Mouse (Mus musculus): ENCODE measurements around the gene Dnajb12. TPM values are rescaled to one million over a fixed set of nuclear protein-coding genes. Genes with fewer than 3 reads are reported as not detected.

The Dnajb12 gene
- total RNA-seq, 1 experiment from 2014 or later = 24.3 TPM

DNA sequence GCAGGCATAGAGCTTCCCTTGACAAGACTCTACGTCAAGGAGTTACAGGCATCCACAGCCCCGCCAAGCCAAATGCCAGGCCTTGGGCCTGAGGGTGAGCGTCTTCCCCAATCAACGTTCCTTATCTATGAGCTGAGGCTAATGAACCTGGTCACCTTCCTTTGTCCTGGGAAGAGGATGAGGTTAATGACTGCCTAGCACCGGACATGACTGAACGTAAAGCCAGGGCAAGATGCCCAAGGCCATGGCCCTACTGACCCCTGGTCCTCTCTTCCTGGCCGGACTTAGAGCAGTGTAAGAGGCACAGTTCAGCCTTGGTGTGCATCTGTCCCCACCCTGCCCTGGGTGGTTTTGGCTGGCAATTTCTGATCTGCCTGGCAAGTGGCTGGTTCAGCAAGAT is 49.8 kb downstream of the Dnajb12 start:
- ATAC-seq (replicated peaks in 1 of 2; ENCODE audit: insufficient read depth in 1 of 2, low FRiP score in 2 of 2, low TSS enrichment in 1 of 2, low read depth in 1 of 2, poor library complexity in 2 of 2, severe bottlenecking in 2 of 2) = no peak

DNA sequence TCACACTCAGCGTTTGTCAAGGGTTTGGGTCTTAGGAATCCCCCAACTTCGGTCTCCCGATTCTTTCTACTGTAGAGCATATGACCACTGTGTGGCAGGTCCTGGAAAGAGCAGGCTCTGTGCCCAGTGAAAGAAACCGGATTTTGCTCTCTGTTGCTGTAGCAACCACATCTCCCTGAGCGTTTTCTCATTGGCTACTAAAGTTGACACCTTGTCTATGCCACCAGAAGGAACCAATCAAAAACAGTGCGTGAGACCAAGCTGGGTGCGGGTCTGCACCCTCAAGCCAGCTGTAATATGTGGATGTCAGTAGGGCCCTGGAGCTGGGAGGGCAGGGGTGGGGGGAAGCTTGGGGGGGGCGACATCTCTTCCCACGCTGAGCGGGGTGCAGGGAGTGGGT is 51.6 kb downstream of the Dnajb12 start:
- ATAC-seq (replicated peaks in 1 of 2; ENCODE audit: insufficient read depth in 1 of 2, low FRiP score in 2 of 2, low TSS enrichment in 1 of 2, low read depth in 1 of 2, poor library complexity in 2 of 2, severe bottlenecking in 2 of 2) = no peak

DNA sequence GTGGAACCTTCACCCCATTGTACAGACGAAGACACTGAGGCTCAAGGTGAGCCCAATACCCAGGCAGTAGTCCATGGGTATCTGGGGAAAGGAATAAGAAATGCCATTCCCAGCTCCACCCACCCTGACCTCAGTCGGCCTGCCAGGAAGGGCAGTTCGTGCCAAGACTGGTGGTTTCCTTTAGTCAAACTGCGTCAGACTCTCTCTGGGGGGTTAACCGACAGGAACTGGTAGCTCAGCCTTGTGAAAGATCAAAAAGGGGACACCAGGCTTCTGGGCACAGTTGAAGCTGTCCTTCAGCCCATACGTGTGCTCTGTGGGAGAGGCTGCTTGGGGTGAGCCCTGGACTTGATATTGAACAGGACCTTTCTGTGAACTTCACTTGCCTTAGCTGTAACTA is 53.2 kb downstream of the Dnajb12 start:
- peak; percentile 95 for ATAC-seq (replicated peaks in 1 of 2; ENCODE audit: insufficient read depth in 1 of 2, low FRiP score in 2 of 2, low TSS enrichment in 1 of 2, low read depth in 1 of 2, poor library complexity in 2 of 2, severe bottlenecking in 2 of 2)

DNA sequence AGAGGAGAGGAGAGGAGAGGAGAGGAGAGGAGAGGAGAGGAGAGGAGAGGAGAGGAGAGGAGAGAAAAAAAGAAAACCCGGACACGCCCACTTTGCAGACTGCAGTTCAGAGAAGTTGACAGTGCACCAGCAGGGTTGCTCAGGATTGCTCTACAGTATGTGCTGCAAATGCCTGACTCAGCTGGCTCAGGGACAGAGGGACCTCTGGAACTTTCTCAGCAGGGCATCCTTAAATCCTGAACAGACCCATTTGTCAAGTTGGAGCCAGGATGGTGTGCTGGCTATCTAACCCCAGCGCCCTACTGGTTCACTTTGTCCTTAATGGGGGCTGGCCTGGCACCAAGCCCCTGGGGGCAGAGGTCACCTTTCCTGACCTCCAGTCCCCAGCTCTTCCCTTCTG is 54.7 kb downstream of the Dnajb12 start:
- ATAC-seq (replicated peaks in 1 of 2; ENCODE audit: insufficient read depth in 1 of 2, low FRiP score in 2 of 2, low TSS enrichment in 1 of 2, low read depth in 1 of 2, poor library complexity in 2 of 2, severe bottlenecking in 2 of 2) = no peak

DNA sequence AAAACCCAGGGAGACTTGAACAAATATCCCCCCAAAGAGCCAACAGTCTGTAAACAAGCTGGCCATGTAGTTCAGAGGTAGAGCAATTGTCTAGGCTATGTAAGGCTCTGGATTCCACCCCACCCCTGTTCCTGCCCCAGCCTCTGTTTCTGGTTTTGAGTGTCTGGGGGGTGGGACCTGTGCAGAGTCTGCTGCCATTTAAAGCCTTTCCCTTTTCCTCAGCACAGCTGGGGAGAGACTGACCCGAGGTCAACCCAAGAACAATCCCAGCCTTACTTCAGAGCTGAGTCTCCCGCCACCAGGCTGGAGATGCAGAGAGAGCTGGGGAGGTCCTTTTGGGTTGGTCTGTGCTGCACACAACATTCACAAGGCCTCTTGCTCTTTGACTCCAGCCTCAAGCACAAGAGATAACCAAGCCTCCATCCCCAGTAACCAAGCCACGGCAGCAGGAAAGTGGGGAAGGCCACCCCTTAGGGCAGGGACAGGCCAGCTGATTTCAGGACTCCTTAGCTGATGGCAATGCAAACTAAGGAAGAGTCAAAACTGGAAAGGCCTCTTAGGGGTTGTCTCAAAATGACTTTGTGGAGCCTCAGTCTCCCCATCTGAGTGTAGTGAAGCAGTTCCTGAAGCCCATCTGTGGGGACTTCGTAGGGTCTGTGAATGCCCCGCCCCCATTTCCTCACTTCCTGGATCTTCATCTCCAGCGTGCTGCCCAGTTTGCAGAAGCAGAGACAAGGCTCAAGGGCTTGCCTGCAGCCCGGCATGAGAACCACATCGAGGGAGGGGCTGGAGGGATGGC is 56.9 kb downstream of the Dnajb12 start:
- ATAC-seq (replicated peaks in 1 of 2; ENCODE audit: insufficient read depth in 1 of 2, low FRiP score in 2 of 2, low TSS enrichment in 1 of 2, low read depth in 1 of 2, poor library complexity in 2 of 2, severe bottlenecking in 2 of 2) = no peak

DNA sequence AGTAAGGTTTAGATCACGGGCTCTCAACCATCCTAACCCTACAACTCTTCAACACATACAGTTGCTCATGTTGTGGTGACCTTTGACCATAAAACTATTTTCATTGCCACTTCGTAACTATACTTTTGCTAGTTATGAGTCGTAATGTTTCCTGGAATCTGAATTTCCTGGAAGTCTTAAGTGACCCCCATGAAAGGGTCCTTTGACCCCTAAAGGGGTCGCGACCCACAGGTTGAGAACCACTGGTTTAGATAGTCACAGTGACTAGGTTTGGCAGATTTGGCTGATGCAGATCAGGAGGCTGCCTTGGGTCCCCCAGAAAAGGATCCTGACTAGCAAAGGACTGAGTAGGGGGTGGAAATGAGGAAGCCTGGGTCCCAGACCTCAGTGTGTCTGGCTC is 59.3 kb downstream of the Dnajb12 start:
- ATAC-seq (replicated peaks in 1 of 2; ENCODE audit: insufficient read depth in 1 of 2, low FRiP score in 2 of 2, low TSS enrichment in 1 of 2, low read depth in 1 of 2, poor library complexity in 2 of 2, severe bottlenecking in 2 of 2) = no peak

DNA sequence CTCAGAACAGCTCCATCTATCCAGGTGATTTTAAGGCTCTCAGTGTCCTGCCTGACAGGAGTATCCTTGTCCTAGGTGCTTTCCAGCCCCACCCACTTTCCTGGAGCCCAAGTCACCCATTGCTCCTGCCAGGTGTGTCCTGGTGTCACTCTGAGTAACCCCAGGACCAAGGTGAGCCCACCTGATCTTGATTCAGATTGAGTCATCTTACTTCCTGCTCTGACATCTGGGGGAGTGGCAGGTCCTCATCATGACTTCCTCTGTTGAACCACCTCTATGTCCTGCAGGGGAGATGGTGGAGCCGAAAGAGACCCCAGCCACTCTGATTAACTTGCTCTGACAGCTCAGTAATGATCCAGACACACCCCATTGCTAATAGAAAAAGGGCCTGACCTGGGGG is 59.7 kb downstream of the Dnajb12 start:
- ATAC-seq (replicated peaks in 1 of 2; ENCODE audit: insufficient read depth in 1 of 2, low FRiP score in 2 of 2, low TSS enrichment in 1 of 2, low read depth in 1 of 2, poor library complexity in 2 of 2, severe bottlenecking in 2 of 2) = no peak

DNA sequence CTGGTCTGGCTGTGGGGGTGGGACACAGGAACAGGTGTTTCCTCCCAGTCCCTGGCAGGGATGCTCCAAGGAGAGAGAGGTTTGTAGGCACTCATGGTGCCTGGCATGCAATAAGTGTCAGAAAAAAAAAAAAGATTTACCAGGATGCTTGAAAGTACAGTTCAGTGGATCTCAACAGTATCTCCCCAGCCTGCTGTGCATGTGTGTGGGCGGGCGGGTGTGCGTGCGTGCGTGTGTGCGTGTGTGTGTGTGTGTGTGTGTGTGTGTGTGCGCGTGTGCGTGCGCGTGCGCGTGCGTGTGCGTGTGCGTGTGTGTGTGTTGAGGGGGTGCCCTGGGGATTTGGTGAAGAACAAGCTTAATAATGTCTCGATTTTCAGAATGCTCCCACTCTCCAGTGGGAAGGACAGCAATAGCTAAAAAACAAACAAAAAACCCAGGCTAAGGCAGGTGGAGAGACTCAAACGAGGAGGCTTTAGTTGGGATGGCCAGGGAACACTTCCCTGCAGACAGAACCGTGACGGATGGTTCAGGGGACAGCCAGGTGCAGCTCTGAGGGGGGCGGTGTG is 63.0 kb downstream of the Dnajb12 start:
- ATAC-seq (replicated peaks in 1 of 2; ENCODE audit: insufficient read depth in 1 of 2, low FRiP score in 2 of 2, low TSS enrichment in 1 of 2, low read depth in 1 of 2, poor library complexity in 2 of 2, severe bottlenecking in 2 of 2) = no peak

DNA sequence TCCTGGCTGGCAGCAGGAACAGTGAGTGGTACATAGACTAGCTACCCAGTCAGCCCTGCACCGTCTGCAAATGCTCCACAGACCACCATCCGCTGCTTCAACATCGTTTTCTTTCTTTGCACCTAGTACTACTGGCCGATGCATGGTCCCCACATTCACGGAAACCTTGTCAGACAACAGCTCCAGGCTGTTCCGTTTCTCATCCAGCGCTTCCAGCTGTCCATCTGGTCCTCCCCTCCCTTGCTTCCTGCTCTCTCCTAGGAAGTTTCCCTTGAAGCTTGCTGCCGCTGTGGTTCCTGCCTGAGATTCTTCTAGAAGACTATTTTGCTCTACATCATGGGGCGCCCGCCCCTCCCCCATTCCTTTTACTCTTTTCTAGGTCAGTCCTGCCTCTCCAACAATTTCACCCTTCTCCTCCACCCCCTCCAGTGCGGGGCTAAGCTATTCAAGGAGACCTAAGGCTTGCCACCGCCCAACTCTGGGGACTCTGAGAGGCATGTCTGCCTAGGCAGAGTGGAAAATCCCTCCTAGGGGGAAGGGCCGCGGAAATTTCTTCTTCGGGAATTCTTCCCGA is 63.6 kb downstream of the Dnajb12 start:
- ATAC-seq (replicated peaks in 1 of 2; ENCODE audit: insufficient read depth in 1 of 2, low FRiP score in 2 of 2, low TSS enrichment in 1 of 2, low read depth in 1 of 2, poor library complexity in 2 of 2, severe bottlenecking in 2 of 2) = no peak; a peak in 1 of 4 replicates

DNA sequence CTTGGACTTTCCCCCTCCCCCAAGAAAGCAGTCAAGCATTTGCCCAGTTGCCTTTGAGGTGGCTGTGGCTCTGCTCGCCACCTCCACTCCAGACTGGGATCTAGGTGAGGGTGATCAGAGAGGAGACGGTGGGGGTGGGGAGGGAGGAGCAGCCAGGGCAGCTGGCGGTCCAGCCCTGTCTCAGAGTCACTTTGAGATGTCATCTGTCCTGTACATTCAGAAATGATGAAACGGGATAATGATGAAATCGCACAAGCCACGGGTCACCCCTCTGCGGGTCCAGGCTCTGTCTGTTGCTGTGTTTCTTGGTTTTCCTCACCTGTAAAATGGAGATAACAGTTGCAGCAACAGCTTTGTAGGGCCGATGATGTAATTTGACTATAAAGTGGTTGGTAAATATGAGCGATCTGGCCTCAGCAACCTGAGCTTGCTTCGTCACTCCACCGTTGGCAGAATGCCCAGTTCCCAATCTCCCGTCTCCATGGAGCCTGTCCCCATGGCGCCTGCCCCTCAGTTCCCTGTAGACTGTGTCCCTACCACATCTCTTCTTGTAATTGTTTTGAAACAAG is 64.1 kb downstream of the Dnajb12 start:
- ATAC-seq (replicated peaks in 1 of 2; ENCODE audit: insufficient read depth in 1 of 2, low FRiP score in 2 of 2, low TSS enrichment in 1 of 2, low read depth in 1 of 2, poor library complexity in 2 of 2, severe bottlenecking in 2 of 2) = peak; percentile 62 to 82

DNA sequence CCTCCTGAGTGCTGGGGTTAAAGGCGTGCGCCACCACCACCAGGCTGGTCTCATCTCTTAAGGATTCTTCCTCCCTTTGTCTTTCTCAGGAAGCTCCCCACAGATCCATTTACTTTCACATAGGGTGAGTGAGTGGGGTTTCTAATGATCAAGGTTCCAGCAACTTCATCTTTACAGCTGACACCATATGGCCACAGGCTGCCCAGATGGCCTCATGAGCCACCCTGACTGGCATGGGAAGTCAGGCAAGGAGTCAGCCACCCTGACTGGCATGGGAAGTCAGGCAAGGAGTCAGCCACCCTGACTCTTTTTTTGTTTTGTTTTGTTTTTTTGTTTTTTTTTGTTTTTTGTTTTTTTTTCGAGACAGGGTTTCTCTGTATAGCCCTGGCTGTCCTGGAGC is 66.1 kb downstream of the Dnajb12 start:
- no peak for ATAC-seq (replicated peaks in 1 of 2; ENCODE audit: insufficient read depth in 1 of 2, low FRiP score in 2 of 2, low TSS enrichment in 1 of 2, low read depth in 1 of 2, poor library complexity in 2 of 2, severe bottlenecking in 2 of 2)

DNA sequence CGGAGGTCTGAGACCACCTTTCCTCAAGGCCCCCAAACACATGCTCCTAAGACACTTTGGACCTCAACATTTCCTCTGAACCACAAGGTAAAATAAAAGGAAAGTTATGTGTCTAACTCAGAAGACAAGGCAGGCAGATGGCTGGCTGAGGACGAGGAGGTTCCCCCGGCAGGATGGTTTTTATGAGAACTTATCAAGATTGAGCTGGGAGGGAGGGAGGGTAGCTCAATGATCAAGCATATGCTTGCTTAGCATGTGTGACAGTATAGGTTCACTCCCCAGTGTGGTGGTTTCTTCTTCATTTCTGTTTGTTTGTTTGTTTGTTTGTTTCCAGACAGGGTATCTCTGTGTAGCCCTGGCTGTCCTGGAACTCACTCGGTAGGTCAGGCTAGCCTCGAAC is 67.0 kb downstream of the Dnajb12 start:
- no peak for ATAC-seq (replicated peaks in 1 of 2; ENCODE audit: insufficient read depth in 1 of 2, low FRiP score in 2 of 2, low TSS enrichment in 1 of 2, low read depth in 1 of 2, poor library complexity in 2 of 2, severe bottlenecking in 2 of 2)

DNA sequence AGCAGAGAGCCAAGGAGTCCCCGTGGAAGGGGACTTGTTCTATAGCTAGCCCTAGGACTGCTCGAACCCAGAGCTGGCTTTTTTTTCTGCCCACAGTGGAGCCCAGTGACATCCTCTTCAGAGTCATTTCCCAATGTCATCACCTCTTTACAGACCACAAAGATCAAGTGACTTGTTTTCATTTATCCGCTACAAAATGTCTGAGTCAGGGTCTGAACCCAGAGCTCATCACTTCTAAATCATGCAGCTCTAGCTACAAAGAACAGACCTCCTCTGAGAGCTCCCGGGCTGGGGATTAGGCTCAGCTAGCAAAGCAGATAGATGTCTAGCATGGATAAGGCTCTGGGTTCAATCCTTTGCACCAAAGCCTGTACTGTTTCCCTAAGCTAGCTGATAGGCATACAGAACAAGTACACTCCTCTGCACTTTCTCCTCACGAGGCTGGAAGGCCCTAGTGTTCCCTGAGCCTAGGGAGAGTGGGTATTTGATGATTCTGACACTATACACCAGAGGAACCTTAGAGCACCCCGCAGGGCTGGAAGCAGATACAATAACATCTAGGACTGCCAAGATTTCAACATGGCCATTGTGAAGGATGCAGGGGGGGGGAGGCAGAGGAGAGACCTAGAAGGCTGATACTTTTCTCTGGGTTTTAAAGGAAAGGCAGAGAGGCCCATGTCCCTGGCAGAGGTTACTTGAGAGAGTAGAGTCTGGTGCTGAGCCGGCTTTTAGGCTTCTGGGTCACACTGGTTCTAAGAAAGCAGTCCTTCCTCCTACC is 68.1 kb downstream of the Dnajb12 start:
- ATAC-seq (replicated peaks in 1 of 2; ENCODE audit: insufficient read depth in 1 of 2, low FRiP score in 2 of 2, low TSS enrichment in 1 of 2, low read depth in 1 of 2, poor library complexity in 2 of 2, severe bottlenecking in 2 of 2) = no peak

DNA sequence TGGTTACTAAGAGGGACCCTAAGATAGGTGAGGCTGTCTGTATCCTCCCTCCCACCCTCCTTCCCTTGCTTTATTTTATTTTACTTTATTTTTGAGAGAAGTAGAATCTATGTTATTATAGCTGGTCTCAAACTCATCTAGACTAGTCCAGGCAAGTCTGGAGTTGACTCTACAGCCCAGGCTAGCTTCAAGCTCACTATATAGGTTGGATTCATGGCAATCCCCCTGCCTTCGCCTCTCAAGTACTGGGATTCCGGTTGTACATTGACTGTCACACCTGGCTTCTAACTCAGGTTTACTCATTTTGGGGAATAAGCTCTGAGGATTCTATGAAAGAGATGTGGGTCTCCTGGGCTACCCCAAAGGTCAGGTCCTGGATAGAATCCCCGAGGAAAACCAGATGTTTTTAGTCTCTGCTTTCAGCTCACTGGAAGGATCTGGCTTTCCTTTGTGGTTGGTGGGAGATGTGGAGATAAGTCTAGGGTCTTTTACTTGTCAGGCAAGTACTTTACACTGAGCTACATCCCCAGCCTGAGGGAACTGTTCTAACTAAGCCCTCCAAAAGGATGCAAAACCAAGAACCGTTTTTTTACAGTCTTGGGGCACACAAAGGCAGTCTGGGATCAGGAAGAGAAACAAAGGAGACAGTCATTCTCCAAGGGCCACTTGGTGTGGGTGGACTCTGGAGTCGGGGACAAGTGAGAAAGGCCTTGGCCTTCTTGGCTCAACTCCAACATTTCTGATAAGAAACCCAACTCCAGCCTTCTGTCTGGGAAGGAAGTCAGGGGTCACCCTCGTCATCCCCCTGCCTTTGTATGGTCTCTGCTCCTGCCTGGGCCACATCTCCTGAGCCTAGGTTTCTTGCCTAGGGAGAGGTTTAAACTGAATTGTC is 69.3 kb downstream of the Dnajb12 start:
- ATAC-seq (replicated peaks in 1 of 2; ENCODE audit: insufficient read depth in 1 of 2, low FRiP score in 2 of 2, low TSS enrichment in 1 of 2, low read depth in 1 of 2, poor library complexity in 2 of 2, severe bottlenecking in 2 of 2) = no peak

Measured in hematopoietic stem cell, adult 5-6 weeks (primary cell).